ENCODE assay signal across 7 mouse cellular contexts in genomic region chr6:148126851-148127250, GRCm38 (mm10).
A peak's percentile ranks its signal among the peaks of the same experiment; 100 is the strongest.
DNase-seq lines count a peak whose midpoint lies in the region; ATAC-seq and TF ChIP-seq lines count a peak whose summit lies in the region.
"Not testable (repeated sequence)": the region's sequence is repeated elsewhere in the genome, so short reads cannot be mapped to it uniquely, and the experiment has no call there.

No protein-coding gene starts in this region.

- not testable (repeated sequence) for TF ChIP-seq CTCF in Patski (IDR thresholded peaks at IDR 0.05)

- not testable (repeated sequence) for ATAC-seq in Patski

- CTCF ChIA-PET in Patski (lab: Charles Lee), result not testable (repeated sequence)

- in situ Hi-C loops in Patski (cut with MboI; ENCODE audit: low pct_unique_long_range_greater_than_20kb), result loop anchor here (25.0 kb wide), 1 partner anchor 1115 kb away; no protein-coding TSS in a partner anchor

- POLR2A ChIA-PET in Patski (lab: Charles Lee), result not testable (repeated sequence)

- intact Hi-C loops in left cerebral cortex, postnatal 25 days (cut with DNase I), result not testable (repeated sequence)

- H3K27me3 ChIP-seq in Patski, result not testable (repeated sequence)

- DNase-seq in 416B (ENCODE audit: low read depth), result peak; percentile 33
- peak; percentile 9 for DNase-seq in Patski (ENCODE audit: low read depth, low spot score)
- peak; percentile 68 for DNase-seq in brain, adult 2 months (ENCODE audit: low read depth, low spot score)
- DNase-seq in layer of hippocampus, adult 11-12 months (ENCODE audit: low spot score), result peak; percentile 19
- DNase-seq in layer of hippocampus, adult 9-11 months, result peak; percentile 18
- peak; percentile 41 to 78 for DNase-seq in left cerebral cortex, postnatal 25 days (ENCODE audit: low spot score in 2 of 2)
- DNase-seq in right cerebral cortex, adult 2 months (ENCODE audit: low spot score in 2 of 2), result peak; percentile 45 to 46

Comparison
In these comparisons a context has a peak if more than half of its experiments do, and no peak if none do; other contexts are left out.
1. DNase-seq: peak in every context shown above with its lines; median percentile 68 in brain, adult 2 months; 60 in left cerebral cortex, postnatal 25 days; 46 in right cerebral cortex, adult 2 months; 33 in 416B; 19 in layer of hippocampus, adult 11-12 months; 18 in layer of hippocampus, adult 9-11 months; 9 in Patski.